Mouse (Mus musculus): Measurements from ENCODE around the gene Son. TPM values are rescaled to one million over a fixed set of nuclear protein-coding genes. Genes with fewer than 3 reads are reported as not detected.

Son gene
- total RNA-seq (2023): 431 TPM

GRCm38 (mm10) chr16:91647461-91648219 is at the start of gene Son:
Gene Son, plus strand, starts transcription at chr16:91647506.

GRCm38 (mm10) chr16:91597672-91598010 is 49.7 kb upstream of the Son start, which contains the start of gene Tmem50b:
Gene Tmem50b, minus strand, starts transcription at chr16:91597800.

GRCm38 (mm10) chr16:91618511-91619501 is 28.5 kb upstream of the Son start, which contains the start of gene Dnajc28:
Gene Dnajc28, minus strand, starts transcription at chr16:91619026.

GRCm38 (mm10) chr16:91646681-91647419 is 456 bp upstream of the Son start, which contains the start of gene Gart:
Gene Gart, minus strand, starts transcription at chr16:91646952.

GRCm38 (mm10) chr16:91688619-91689334 is 41.5 kb downstream of the Son start, which contains the start of gene Donson:
Gene Donson, minus strand, starts transcription at chr16:91688770.

GRCm38 (mm10) chr16:91728123-91729065 is 81.1 kb downstream of the Son start, which contains the start of gene Cryzl1:
Gene Cryzl1, minus strand, starts transcription at chr16:91728975.

Other genes with a start within 250 kb of the Son start
- 61.6 TPM for gene Il10rb, start 241.3 kb upstream of the Son start, total RNA-seq (2023)
- 121 TPM for gene Ifnar1, start 162.3 kb upstream of the Son start, total RNA-seq (2023)
- 107 TPM for gene Ifngr2, start 100.4 kb upstream of the Son start, total RNA-seq (2023)
- gene Tmem50b, start 49.7 kb upstream of the Son start, total RNA-seq (2023): 19.6 TPM
- gene Dnajc28, start 28.5 kb upstream of the Son start, total RNA-seq (2023): 0.98 TPM
- 102 TPM for gene Gart, start 554 bp upstream of the Son start, total RNA-seq (2023)
- gene Donson, start 41.3 kb downstream of the Son start, total RNA-seq (2023): 82.3 TPM
- 26.9 TPM for gene Cryzl1, start 81.5 kb downstream of the Son start, total RNA-seq (2023)
- 6.3 TPM for gene Itsn1, start 81.8 kb downstream of the Son start, total RNA-seq (2023)